Mouse (Mus musculus) bone marrow macrophage, adult 2 months (primary cell): ENCODE results near the gene Mn1.

ENCODE experiments used
- CTCF ChIP-seq: IDR thresholded peaks from 2 replicates; pipeline ENCODE4 v1.5.1; 2012; ENCODE audit warnings: low read depth, mild to moderate bottlenecking, low read length, moderate library complexity
- POLR2A ChIP-seq: IDR thresholded peaks from 2 replicates; pipeline ENCODE4 v1.6.1; 2012; ENCODE audit warnings: mild to moderate bottlenecking, low read depth, low read length, borderline replicate concordance

DNA sequence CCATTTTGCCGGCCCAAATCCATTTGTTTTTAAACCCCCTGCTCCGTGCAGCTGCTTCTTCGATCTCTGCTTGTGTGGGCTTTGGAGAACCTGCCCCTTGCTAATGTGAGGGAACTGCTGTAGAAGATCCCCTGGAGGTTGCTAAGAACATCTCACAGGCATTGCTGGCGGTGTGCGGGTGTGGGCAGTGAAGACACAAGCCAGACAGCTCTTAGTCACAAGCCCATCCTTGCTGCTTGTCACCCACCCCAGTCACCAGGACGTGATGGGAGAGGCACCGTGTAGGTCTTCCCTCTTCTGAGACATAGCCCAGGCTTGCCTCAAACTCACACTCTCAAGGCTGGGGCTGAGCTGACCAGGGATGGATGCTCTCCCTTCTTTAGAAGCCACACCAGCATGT is 20.0 kb downstream of the Mn1 start:
- TF ChIP-seq CTCF (no peak), POLR2A (no peak)
